Mouse (Mus musculus) liver, adult 2 months (tissue): ENCODE measurements around the gene Map3k12.

Experiments used
- CTCF ChIP-seq: fragments of 200-500 bp; IDR thresholded peaks from 2 replicates; pipeline ENCODE4 v1.5.1; 2011; ENCODE audit warnings: low read depth, low read length, control low read depth
- POLR2A ChIP-seq: fragments of 200-500 bp; IDR thresholded peaks from 2 replicates; pipeline ENCODE4 v1.6.1; 2011; ENCODE audit warnings: low read length, control low read depth; ENCODE audit not compliant: insufficient read depth; ENCODE audit errors: extremely low read depth

- no peak for TF ChIP-seq CTCF
- TF ChIP-seq POLR2A = no peak
These were observed 571 bp downstream of the Map3k12 start for GRCm38 (mm10) chr15:102516293-102516692.
